Mouse (Mus musculus): ENCODE results near the gene Sh3rf3. TPM values are rescaled to one million over a fixed set of nuclear protein-coding genes. Genes with fewer than 3 reads are reported as not detected.

Sh3rf3 gene
- polyA plus RNA-seq, 1 experiment from 2014 or later = 2.4 TPM

DNA sequence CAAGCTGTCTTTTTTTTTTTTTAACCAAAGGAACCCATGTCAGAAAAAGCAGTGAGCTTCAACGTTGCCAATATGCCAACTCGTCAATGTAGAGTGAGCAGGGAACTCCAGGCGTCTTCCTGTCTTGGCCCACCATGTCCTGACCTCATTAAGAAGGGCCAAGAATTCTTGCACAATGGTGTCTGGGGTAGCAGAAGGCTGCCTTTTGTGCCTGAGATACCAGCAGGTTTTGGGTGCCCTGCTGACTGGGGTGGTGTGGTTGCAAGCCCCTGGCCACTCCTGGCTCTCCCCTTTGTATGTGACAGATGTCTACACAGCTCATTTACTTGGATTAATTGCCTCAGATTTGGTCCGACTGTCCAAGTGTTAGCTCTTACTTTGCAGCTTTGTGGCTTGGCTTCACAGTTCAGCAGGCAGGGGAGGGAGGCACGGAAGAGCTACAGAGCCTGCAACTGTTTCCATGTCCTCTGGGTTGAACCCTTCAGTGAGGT is 115.8 kb downstream of the Sh3rf3 start:
- Histone ChIP-seq H3K36me3 (no peaks in the 10 kb centered on the region), H3K27ac (no peak overlapping the region), H3K4me2 (no peak overlapping the region), H3K27me3 (no peaks in the 10 kb centered on the region), H3K9me3 (no peaks in the 10 kb centered on the region), H3K4me1 (peaks cover 10% of the 10 kb centered on the region), H3K9ac (no peak overlapping the region), H3K4me3 (no peak overlapping the region)
- no peak for ATAC-seq (ENCODE audit: borderline replicate concordance, extremely low read depth, low FRiP score, low TSS enrichment)
- 55% methylated on average over 5 of the region's 5 CpGs for WGBS

DNA sequence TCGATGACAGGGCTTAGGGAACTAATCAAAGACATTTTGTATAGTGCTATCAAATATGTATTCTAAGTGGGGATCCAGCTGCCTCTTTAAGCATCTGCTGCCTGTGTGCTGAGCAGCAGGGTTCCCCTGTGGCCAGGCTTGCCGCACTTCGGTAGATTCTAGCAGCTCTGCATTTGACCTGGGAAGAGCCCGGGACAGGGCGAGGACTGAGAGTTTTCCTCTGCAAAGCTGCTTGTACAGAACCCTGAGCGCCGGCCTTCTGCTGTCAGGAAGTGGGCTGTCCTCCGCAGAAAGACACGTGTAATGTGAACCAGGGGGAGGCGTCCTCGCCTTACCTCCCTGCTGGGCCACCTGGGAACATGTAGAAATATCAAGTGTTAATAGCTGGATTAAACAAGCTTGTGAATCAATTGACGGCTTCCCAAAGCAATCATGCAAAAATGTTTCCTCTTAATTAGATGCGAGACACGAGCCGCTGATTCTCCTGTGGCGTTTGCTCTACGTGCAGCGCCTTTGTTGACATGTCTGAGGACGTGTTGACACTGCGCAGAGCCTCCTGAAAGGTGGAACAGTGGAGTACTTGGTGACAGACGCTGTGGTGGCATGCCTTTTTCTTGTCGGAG is 119.1 kb downstream of the Sh3rf3 start:
- H3K4me3 ChIP-seq = 0 out of 2 replicates have a peak overlapping the region, but pooled peaks have one; percentile 1
- WGBS = 24% methylated on average over 22 of the region's 22 CpGs
- H3K27me3 ChIP-seq = no peaks in the 10 kb centered on the region
- H3K4me2 ChIP-seq = peak overlapping the region; percentile 37
- H3K27ac ChIP-seq = peak overlapping the region; percentile 45
- ATAC-seq (ENCODE audit: borderline replicate concordance, extremely low read depth, low FRiP score, low TSS enrichment) = peak; percentile 35; the same call in 1 of the 2 replicates
- H3K4me1 ChIP-seq = peaks cover 24% of the 10 kb centered on the region
- H3K36me3 ChIP-seq = no peaks in the 10 kb centered on the region
- no peaks in the 10 kb centered on the region for H3K9me3 ChIP-seq
- no peak overlapping the region for H3K9ac ChIP-seq

DNA sequence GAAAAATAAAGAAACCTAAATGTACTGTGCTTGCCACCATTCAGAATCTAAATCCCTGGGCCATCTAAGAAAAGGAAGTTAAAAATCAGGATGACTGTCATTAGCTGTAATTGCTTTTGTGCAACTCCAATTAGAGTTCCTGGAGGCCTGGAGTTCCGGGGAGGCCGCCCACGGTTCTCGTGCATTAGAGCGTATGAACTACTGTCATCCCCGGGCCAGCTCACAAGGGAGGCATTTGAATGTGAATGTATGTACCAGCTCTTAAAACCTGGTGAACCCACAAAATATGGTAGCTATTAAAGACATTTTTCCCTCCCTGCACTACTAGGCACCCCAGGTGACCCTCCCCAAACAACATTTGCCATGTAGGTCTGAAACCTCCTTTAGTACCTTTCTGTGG is 122.4 kb downstream of the Sh3rf3 start:
- WGBS = 91% methylated on average over 6 of the region's 6 CpGs
- ATAC-seq (ENCODE audit: borderline replicate concordance, extremely low read depth, low FRiP score, low TSS enrichment) = no peak
- peaks cover 30% of the 10 kb centered on the region for H3K4me1 ChIP-seq

DNA sequence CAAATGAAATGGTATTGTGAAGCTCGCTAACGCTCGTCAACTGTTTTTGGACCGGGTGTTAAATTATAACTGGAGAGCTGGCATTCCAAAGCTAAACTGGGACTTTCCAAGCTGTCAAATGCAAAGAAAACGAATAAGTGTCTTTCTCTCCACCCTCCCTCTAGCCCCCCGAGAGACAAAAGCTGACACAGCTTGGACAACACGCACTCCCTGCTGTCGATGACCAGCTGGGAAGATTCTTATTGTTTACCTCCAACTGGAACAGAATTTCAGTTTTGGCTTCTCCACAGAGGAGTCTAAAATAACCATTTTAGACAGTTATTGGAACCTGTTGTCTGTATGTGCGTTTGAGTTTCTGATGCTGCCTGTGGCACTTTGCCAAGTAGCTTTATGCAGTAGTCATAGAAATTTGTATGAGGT is 123.3 kb downstream of the Sh3rf3 start:
- peak; percentile 78 for ATAC-seq (ENCODE audit: borderline replicate concordance, extremely low read depth, low FRiP score, low TSS enrichment)
- H3K27me3 ChIP-seq = no peaks in the 10 kb centered on the region

More for the DNA sequence above, 122.4 kb downstream of the Sh3rf3 start:
- Histone ChIP-seq H3K4me3 (no peak overlapping the region), H3K27me3 (no peaks in the 10 kb centered on the region), H3K9me3 (no peaks in the 10 kb centered on the region), H3K36me3 (no peaks in the 10 kb centered on the region), H3K9ac (no peak overlapping the region), H3K4me2 (no peak overlapping the region), H3K27ac (peak overlapping the region; percentile 22; the same call in 1 of the 2 replicates)

DNA sequence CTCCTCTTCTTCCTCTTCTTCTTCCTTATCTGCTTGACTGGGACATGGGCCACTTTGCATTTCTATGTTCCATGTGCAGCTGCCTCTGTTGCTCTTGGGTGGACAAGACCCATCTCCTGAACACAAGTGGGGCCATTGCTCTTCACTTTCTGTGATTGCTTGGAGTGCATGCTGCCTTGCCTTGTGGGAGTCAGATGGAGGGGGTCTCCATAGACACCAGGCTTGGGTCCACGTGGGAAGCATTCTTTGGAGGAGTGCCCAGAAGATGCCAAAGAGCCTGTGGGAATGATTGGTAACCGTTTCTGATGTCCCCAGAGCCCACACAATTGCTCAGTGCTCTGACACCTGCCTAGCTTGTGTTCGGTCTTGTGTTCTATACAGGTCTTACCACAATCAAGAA is 124.4 kb downstream of the Sh3rf3 start:
- no peak for ATAC-seq (ENCODE audit: borderline replicate concordance, extremely low read depth, low FRiP score, low TSS enrichment)
- Histone ChIP-seq H3K4me3 (no peak overlapping the region), H3K9me3 (no peaks in the 10 kb centered on the region), H3K27ac (no peak overlapping the region), H3K36me3 (no peaks in the 10 kb centered on the region), H3K4me1 (peaks cover 23% of the 10 kb centered on the region; the same call in 1 of the 2 replicates), H3K27me3 (no peaks in the 10 kb centered on the region), H3K4me2 (no peak overlapping the region), H3K9ac (no peak overlapping the region)
- 43% methylated on average over 3 of the region's 3 CpGs for WGBS

More for the DNA sequence above, 123.3 kb downstream of the Sh3rf3 start:
- WGBS = 43% methylated on average over 9 of the region's 9 CpGs
- no peaks in the 10 kb centered on the region for H3K36me3 ChIP-seq
- peaks cover 30% of the 10 kb centered on the region for H3K4me1 ChIP-seq
- H3K9ac ChIP-seq = no peak overlapping the region
- no peaks in the 10 kb centered on the region for H3K9me3 ChIP-seq
- H3K4me3 ChIP-seq = no peak overlapping the region
- H3K4me2 ChIP-seq = no peak overlapping the region
- H3K27ac ChIP-seq = 0 out of 2 replicates have a peak overlapping the region, but pooled peaks have one; percentile 22

DNA sequence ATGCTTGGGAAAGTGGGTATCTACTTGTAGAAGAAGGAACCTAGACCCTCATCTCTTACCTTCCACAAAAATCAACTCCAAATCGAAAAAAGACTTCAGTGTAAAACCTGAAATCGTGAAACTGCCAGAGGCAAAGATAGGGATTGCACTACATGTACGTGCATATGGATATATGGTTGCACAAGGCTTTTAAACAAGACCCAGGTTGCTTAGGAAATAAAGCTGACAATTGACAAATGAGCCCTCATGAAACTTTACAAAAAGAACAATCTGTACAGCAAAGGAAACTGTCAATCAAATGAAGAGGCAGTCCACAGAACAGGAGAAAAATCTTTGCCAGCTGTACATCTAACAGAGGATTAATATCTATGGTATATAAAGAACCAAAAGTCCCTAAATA is 129.7 kb downstream of the Sh3rf3 start:
- peaks cover 14% of the 10 kb centered on the region for H3K4me1 ChIP-seq
- no peaks in the 10 kb centered on the region for H3K36me3 ChIP-seq
- 81% methylated on average over 3 of the region's 3 CpGs for WGBS
- H3K27me3 ChIP-seq = no peaks in the 10 kb centered on the region
- H3K27ac ChIP-seq = no peak overlapping the region
- no peak overlapping the region for H3K9ac ChIP-seq
- no peaks in the 10 kb centered on the region for H3K9me3 ChIP-seq
- H3K4me2 ChIP-seq = no peak overlapping the region
- H3K4me3 ChIP-seq = no peak overlapping the region
- no peak for ATAC-seq (ENCODE audit: borderline replicate concordance, extremely low read depth, low FRiP score, low TSS enrichment)

DNA sequence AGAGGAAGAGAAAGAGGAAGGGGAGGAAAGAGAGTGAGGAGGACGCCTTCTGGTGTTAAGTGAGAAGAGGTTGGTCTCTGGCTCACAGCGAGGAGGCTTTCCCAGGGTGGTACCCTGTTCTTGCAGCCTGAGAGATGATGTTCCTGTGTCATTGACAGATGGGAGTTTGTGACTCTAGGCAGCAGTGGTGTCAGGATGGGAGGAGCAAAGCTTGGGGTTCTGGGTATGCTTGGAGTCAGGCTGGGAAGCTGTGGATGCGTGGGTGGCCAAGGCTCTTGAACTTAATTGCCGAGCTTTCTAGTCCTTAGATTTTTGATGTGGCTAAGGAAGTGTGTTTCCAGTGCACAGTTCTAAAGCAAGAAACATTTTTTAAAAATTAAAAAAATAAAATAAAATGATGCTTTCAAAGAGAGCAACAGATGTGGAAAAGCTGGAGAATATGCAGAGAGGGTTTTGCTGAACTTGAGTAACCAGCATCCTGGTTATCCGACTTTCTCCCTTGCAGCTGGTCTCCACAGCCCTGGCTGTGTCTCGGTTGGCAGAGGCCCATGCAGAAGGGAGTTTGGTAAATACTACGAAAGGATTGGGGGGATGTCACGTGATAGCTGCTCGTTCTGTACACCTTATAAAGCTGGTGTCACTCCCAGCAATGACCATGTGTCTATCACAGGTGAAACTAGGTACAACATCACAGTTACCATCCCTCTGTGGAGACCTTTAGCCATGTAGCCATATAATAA is 130.7 kb downstream of the Sh3rf3 start:
- Histone ChIP-seq H3K27ac (no peak overlapping the region), H3K9me3 (no peaks in the 10 kb centered on the region), H3K4me3 (no peak overlapping the region), H3K9ac (no peak overlapping the region), H3K36me3 (no peaks in the 10 kb centered on the region), H3K27me3 (no peaks in the 10 kb centered on the region), H3K4me2 (no peak overlapping the region), H3K4me1 (peaks cover 13% of the 10 kb centered on the region)
- 62% methylated on average over 9 of the region's 9 CpGs for WGBS
- ATAC-seq (ENCODE audit: borderline replicate concordance, extremely low read depth, low FRiP score, low TSS enrichment) = no peak

DNA sequence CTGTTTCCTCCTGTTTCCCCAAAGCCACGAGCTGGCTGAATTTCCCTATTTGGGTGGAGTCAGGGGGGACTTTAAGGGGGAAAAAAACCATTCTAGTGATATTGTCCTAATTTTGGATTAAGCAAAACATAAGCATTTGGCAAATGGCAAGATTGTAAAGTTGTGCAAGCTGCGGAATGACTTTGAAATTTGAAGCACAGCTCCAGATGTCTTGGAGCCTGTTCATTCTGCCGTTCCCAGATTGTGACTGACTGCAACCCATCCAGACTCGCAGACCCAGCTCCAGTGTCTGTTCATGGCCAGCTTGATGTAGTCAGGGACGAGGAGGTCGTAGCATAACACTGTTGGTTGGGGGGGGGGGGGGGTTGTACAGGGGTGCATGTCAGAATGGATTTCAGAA is 131.8 kb downstream of the Sh3rf3 start:
- 40% methylated on average over 6 of the region's 6 CpGs for WGBS
- H3K9ac ChIP-seq = no peak overlapping the region
- H3K4me1 ChIP-seq = peaks cover 16% of the 10 kb centered on the region
- H3K4me2 ChIP-seq = no peak overlapping the region
- peak; percentile 83; the same call in 1 of the 2 replicates for ATAC-seq (ENCODE audit: borderline replicate concordance, extremely low read depth, low FRiP score, low TSS enrichment)
- H3K27me3 ChIP-seq = no peaks in the 10 kb centered on the region
- 0 out of 2 replicates have a peak overlapping the region, but pooled peaks have one; percentile 33 for H3K27ac ChIP-seq
- no peak overlapping the region for H3K4me3 ChIP-seq
- H3K36me3 ChIP-seq = no peaks in the 10 kb centered on the region
- no peaks in the 10 kb centered on the region for H3K9me3 ChIP-seq

DNA sequence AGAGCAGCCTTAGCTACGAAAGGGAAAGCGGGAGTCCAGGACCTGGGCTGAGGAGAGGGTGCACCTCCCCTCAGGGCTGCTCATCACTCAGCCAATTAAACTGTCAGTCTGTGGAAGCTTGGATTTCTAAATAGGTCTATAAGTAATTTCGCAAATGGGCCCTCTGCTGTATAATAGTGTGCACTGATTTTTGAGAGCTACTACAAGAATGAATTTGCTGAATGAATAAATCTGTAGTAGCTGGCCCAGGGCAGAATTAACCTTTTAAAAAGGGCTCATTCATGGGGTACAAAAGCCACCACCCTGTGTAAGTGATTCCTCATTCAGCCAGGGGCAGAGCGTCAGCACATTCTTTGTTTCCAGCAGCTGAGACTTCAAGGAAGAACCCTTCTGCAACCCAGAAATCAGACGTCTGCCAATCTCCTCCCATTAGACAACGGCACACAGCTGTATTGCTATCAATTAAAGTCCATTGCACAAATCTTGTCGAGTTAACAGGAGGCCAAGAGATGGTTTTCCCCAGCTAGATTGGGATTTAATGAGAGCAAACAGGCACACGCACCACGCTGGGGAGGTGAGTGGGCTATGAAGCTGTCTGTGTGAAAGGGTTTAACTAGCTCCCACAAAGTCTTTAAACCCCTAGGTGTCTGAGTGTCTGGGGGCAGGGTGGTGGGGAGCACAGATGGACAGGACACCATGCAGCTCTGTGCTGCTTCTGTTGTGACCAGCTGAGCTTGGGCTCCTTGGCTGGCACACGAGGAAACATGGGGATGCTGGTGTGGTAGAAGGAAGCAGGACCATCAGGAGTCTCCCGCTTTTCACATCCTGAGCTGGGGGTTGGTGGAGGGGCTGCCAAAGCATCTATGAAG is 136.8 kb downstream of the Sh3rf3 start:
- WGBS = 49% methylated on average over 11 of the region's 11 CpGs
- peaks cover 7% of the 10 kb centered on the region for H3K4me1 ChIP-seq

DNA sequence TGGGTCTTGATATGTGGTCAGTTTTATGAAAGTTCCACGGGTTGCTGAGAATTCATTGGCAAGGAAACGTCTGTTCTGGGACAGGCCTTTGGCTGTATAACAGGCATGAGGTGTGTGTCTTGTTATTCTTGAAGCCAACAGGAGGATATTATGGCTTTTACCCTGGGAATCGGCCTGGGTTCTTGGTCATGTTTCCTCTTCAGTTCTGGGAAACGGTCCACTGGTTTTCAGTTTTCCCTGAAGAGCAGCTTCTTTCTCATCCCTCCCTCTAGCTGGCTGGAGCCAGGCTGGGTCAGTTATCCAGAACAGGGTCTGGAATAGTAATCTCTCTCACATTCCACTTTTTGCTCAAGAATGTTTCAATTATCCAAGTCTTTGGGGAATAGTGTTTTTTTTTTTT is 147.0 kb downstream of the Sh3rf3 start:
- 76% methylated on average over 4 of the region's 4 CpGs for WGBS
- no peak overlapping the region for H3K27ac ChIP-seq
- no peak overlapping the region for H3K4me2 ChIP-seq
- no peak overlapping the region for H3K4me3 ChIP-seq
- no peak for ATAC-seq (ENCODE audit: borderline replicate concordance, extremely low read depth, low FRiP score, low TSS enrichment)
- no peaks in the 10 kb centered on the region for H3K4me1 ChIP-seq
- H3K27me3 ChIP-seq = no peaks in the 10 kb centered on the region
- H3K9me3 ChIP-seq = no peaks in the 10 kb centered on the region
- H3K9ac ChIP-seq = no peak overlapping the region
- no peaks in the 10 kb centered on the region for H3K36me3 ChIP-seq

More for the DNA sequence above, 136.8 kb downstream of the Sh3rf3 start:
- no peaks in the 10 kb centered on the region for H3K9me3 ChIP-seq
- no peaks in the 10 kb centered on the region for H3K36me3 ChIP-seq
- H3K9ac ChIP-seq = no peak overlapping the region
- no peak overlapping the region for H3K27ac ChIP-seq
- H3K27me3 ChIP-seq = no peaks in the 10 kb centered on the region
- no peak overlapping the region for H3K4me3 ChIP-seq
- no peak for ATAC-seq (ENCODE audit: borderline replicate concordance, extremely low read depth, low FRiP score, low TSS enrichment)
- H3K4me2 ChIP-seq = no peak overlapping the region

DNA sequence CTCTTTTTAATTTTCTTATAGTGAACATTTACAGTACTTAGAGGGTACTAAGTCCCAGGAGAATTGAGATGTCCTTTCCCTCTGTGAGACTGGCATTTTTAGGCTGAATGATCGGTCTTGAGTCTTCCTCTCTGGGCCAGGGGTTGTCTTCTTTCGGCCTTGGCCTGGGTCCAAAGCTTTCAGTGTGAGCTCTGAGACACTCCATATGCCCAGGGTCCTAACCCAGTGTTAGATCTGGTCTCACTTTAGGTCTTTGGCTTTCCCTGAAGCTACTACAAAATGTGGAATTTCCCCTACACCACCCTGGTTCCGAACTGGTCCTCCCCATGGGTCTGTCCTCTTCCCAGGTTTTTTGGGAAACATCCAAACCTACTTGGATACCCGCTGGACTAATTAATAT is 155.1 kb downstream of the Sh3rf3 start:
- H3K4me3 ChIP-seq = no peak overlapping the region
- WGBS = 39% methylated on average over 4 of the region's 4 CpGs

More for the DNA sequence above, 155.1 kb downstream of the Sh3rf3 start:
- Histone ChIP-seq H3K9me3 (no peaks in the 10 kb centered on the region), H3K4me2 (no peak overlapping the region), H3K9ac (no peak overlapping the region), H3K4me1 (peaks cover 22% of the 10 kb centered on the region), H3K36me3 (no peaks in the 10 kb centered on the region), H3K27me3 (no peaks in the 10 kb centered on the region), H3K27ac (no peak overlapping the region)
- no peak for ATAC-seq (ENCODE audit: borderline replicate concordance, extremely low read depth, low FRiP score, low TSS enrichment)

All from lung, embryonic 15.5 days (tissue).